Mouse (Mus musculus) liver, embryonic 14.5 days (tissue): ENCODE data around the gene Lnx1. TPM values are rescaled to one million over a fixed set of nuclear protein-coding genes. Genes with fewer than 3 reads are reported as not detected.

Experiments used
- ATAC-seq: fragments of 200-750 bp; cut with Nextera tagmentation; 2 replicates; pipeline ENCODE4 v1.8.0; 2017; ENCODE audit warnings: moderate number of reproducible peaks, mild to moderate bottlenecking, moderate library complexity; ENCODE audit not compliant: insufficient read depth
- DNase-seq, 3 experiments: peaks; one replicate each; pipeline ENCODE4 v3.0.0-alpha.2; 2012 to 2013; ENCODE audit warnings: low read depth in 3 of 3, low spot score in 3 of 3
- H3K27ac ChIP-seq: fragments of 300-500 bp; sonication (generic); 2 replicates; pipeline ENCODE4 v1.5.1; 2014; ENCODE audit warnings: moderate library complexity, mild to moderate bottlenecking, control low read depth, inconsistent platforms
- H3K27me3 ChIP-seq: fragments of 300-500 bp; sonication (generic); 2 replicates; pipeline ENCODE4 v1.6.1; 2014; ENCODE audit warnings: mild to moderate bottlenecking, low read length, moderate library complexity; ENCODE audit not compliant: control insufficient read depth, insufficient read depth
- H3K36me3 ChIP-seq: fragments of 300-500 bp; sonication (generic); replicated peaks from 2 replicates; pipeline ENCODE4 v1.6.1; 2014; ENCODE audit warnings: low read depth; ENCODE audit not compliant: control insufficient read depth, insufficient read depth
- H3K4me1 ChIP-seq, 2 experiments: fragments of 200-500 bp in 1 of 2; fragments of 300-500 bp in 1 of 2; sonication (generic) in 1 of 2; replicated peaks; 2 replicates each; pipeline ENCODE4 v1.6.1; 2012 to 2014; ENCODE audit warnings: antibody characterized with exemption in 1 of 2, inconsistent platforms in 1 of 2, low read length in 1 of 2; ENCODE audit not compliant: control insufficient read depth in 2 of 2, insufficient read depth in 2 of 2
- H3K4me2 ChIP-seq: fragments of 300-500 bp; sonication (generic); 2 replicates; pipeline ENCODE4 v1.6.1; 2014; ENCODE audit warnings: low read depth, mild to moderate bottlenecking, control low read depth, moderate library complexity
- H3K4me3 ChIP-seq, 2 experiments: fragments of 200-500 bp in 1 of 2; fragments of 300-500 bp in 1 of 2; sonication (generic) in 1 of 2; 2 replicates each; pipeline ENCODE4 v1.5.1; 2012 to 2014; ENCODE audit warnings: low read depth in 2 of 2, low read length in 2 of 2, mild to moderate bottlenecking in 2 of 2, control low read depth in 1 of 2, inconsistent platforms in 1 of 2, moderate library complexity in 1 of 2; ENCODE audit not compliant: insufficient read depth in 1 of 2
- H3K9ac ChIP-seq: fragments of 300-500 bp; sonication (generic); replicated peaks from 2 replicates; pipeline ENCODE4 v1.6.1; 2014; ENCODE audit warnings: mild to moderate bottlenecking, control low read depth, moderate library complexity
- H3K9me3 ChIP-seq: fragments of 300-500 bp; sonication (generic); 2 replicates; pipeline ENCODE4 v1.6.1; 2016; ENCODE audit warnings: low read length, mixed read lengths; ENCODE audit not compliant: control insufficient read depth
- CTCF ChIP-seq: IDR thresholded peaks from 2 replicates; pipeline ENCODE4 v1.5.1; 2016; ENCODE audit warnings: antibody characterized with exemption, low read depth, control low read depth
- EP300 ChIP-seq: IDR thresholded peaks from 2 replicates; pipeline ENCODE4 v1.6.1; 2016; ENCODE audit warnings: antibody characterized with exemption, low read depth
- WGBS: fragments of 180-500 bp; shearing (Covaris S2); extraction: QIAGEN DNeasy Blood & Tissue Kit; methylation state at CpG from one replicate; pipeline ENCODE4 v1.1.7; 2014; ENCODE audit not compliant: insufficient replicate concordance; 5-methylcytosine and 5-hydroxymethylcytosine counted together
- polyA plus RNA-seq, 2 experiments: library from polyadenylated mRNA; depleted of rRNA in 1 of 2; stranded (reverse) in 1 of 2; unstranded in 1 of 2; fragments of >200 nt; fragmentation: Nextera tagmentation in 1 of 2; extraction: Ambion mirVana in 1 of 2; gene quantifications; 2 replicates each; pipeline versions ENCODE4 v1.2.1 to v1.2.3; 2012 to 2014

The Lnx1 gene
- polyA plus RNA-seq, 2 experiments: 0.03 TPM; not detected in 1

GRCm38 (mm10) chr5:74703741-74704459 lies 1.2 kb upstream of the Lnx1 start:
- no peaks in the 10 kb centered on the region for H3K27me3 ChIP-seq
- DNase-seq (peak in 1 of 3 experiments; percentile 30), ATAC-seq (peak; percentile 86)
- H3K4me2 ChIP-seq: peak overlapping the region; percentile 40
- 19% methylated on average over 17 of the region's 17 CpGs for WGBS
- H3K9me3 ChIP-seq: no peaks in the 10 kb centered on the region
- no peak overlapping the region for H3K9ac ChIP-seq
- peak overlapping the region; percentile 16 to 49 for H3K4me3 ChIP-seq
- H3K36me3 ChIP-seq: no peaks in the 10 kb centered on the region
- TF ChIP-seq CTCF: no peak
- TF ChIP-seq EP300: no peak
- peaks cover 0 to 5% of the 10 kb centered on the region in 2 experiments; a peak in 2 of 4 replicates for H3K4me1 ChIP-seq
- H3K27ac ChIP-seq: no peak overlapping the region

- DNase-seq: no peak
These were observed 1.8 kb downstream of the Lnx1 start for GRCm38 (mm10) chr5:74700918-74701317.

GRCm38 (mm10) chr5:74699673-74700072 lies 3.0 kb downstream of the Lnx1 start:
- H3K4me1 ChIP-seq: peaks cover 0 to 5% of the 10 kb centered on the region in 2 experiments; a peak in 2 of 4 replicates

More at GRCm38 (mm10) chr5:74700918-74701317, 1.8 kb downstream of the Lnx1 start:
- no peaks in the 10 kb centered on the region for H3K27me3 ChIP-seq
- H3K27ac ChIP-seq: no peak overlapping the region
- no peak overlapping the region for H3K4me3 ChIP-seq
- ATAC-seq: no peak
- TF ChIP-seq CTCF (no peak), EP300 (no peak)
- H3K36me3 ChIP-seq: no peaks in the 10 kb centered on the region
- H3K9ac ChIP-seq: no peak overlapping the region
- H3K4me2 ChIP-seq: no peak overlapping the region
- H3K4me1 ChIP-seq: peaks cover 0 to 5% of the 10 kb centered on the region in 2 experiments; a peak in 2 of 4 replicates
- no peaks in the 10 kb centered on the region for H3K9me3 ChIP-seq
- WGBS: 50% methylated on average over 2 of the region's 2 CpGs

GRCm38 (mm10) chr5:74697534-74697933 lies 5.2 kb downstream of the Lnx1 start:
- Histone ChIP-seq H3K4me1 (no peaks in the 10 kb centered on the region), H3K27ac (no peak overlapping the region), H3K27me3 (no peaks in the 10 kb centered on the region), H3K9ac (no peak overlapping the region), H3K9me3 (no peaks in the 10 kb centered on the region), H3K36me3 (no peaks in the 10 kb centered on the region), H3K4me2 (no peak overlapping the region), H3K4me3 (no peak overlapping the region)
- WGBS: 67% methylated on average over 9 of the region's 9 CpGs
- TF ChIP-seq EP300 (no peak), CTCF (no peak)
- DNase-seq (no peak), ATAC-seq (no peak)

More at GRCm38 (mm10) chr5:74699673-74700072, 3.0 kb downstream of the Lnx1 start:
- ATAC-seq: no peak
- Histone ChIP-seq H3K4me3 (no peak overlapping the region), H3K27me3 (no peaks in the 10 kb centered on the region), H3K36me3 (no peaks in the 10 kb centered on the region), H3K4me2 (no peak overlapping the region), H3K27ac (no peak overlapping the region), H3K9ac (no peak overlapping the region), H3K9me3 (no peaks in the 10 kb centered on the region)
- TF ChIP-seq CTCF (no peak), EP300 (no peak)
- 70% methylated on average over 1 of the region's 1 CpGs for WGBS
- no peak for DNase-seq

- Histone ChIP-seq H3K4me3 (no peak overlapping the region), H3K4me1 (no peaks in the 10 kb centered on the region), H3K9ac (no peak overlapping the region), H3K27ac (no peak overlapping the region), H3K27me3 (no peaks in the 10 kb centered on the region), H3K36me3 (no peaks in the 10 kb centered on the region), H3K4me2 (no peak overlapping the region), H3K9me3 (no peaks in the 10 kb centered on the region)
- DNase-seq (no peak), ATAC-seq (no peak)
- TF ChIP-seq EP300 (no peak), CTCF (no peak)
- WGBS: 67% methylated on average over 7 of the region's 7 CpGs
These were observed 8.3 kb downstream of the Lnx1 start for GRCm38 (mm10) chr5:74694390-74694801.
